Mouse (Mus musculus) small intestine, adult 2 months (tissue): ENCODE measurements around the gene Ppm1h. TPM values are rescaled to one million over a fixed set of nuclear protein-coding genes. Genes with fewer than 3 reads are reported as not detected.
A peak's percentile ranks its signal among the peaks of the same experiment; 100 is the strongest.

Experiments used
- H3K27ac ChIP-seq: fragments of 200-500 bp; 2 replicates; pipeline ENCODE4 v1.5.1; 2012; ENCODE audit warnings: low read depth, low read length, control low read depth, inconsistent platforms; ENCODE audit not compliant: insufficient read depth
- H3K27me3 ChIP-seq: fragments of 200-500 bp; 2 replicates; pipeline ENCODE4 v1.6.1; 2012; ENCODE audit warnings: mild to moderate bottlenecking, moderate library complexity, low read length, inconsistent platforms; ENCODE audit not compliant: control insufficient read depth, insufficient read depth
- H3K36me3 ChIP-seq: fragments of 200-500 bp; 2 replicates; pipeline ENCODE4 v1.6.1; 2012; ENCODE audit warnings: mild to moderate bottlenecking, low read length, control low read depth, inconsistent platforms; ENCODE audit not compliant: control insufficient read depth, insufficient read depth
- H3K4me1 ChIP-seq: fragments of 200-500 bp; 2 replicates; pipeline ENCODE4 v1.6.1; 2012; ENCODE audit warnings: low read length, inconsistent platforms, mixed read lengths; ENCODE audit not compliant: control insufficient read depth, insufficient read depth, insufficient read length
- H3K4me3 ChIP-seq: fragments of 200-500 bp; 2 replicates; pipeline ENCODE4 v1.5.1; 2012; ENCODE audit warnings: low read depth, mild to moderate bottlenecking, control low read depth, inconsistent platforms, low read length, moderate library complexity
- CTCF ChIP-seq: fragments of 200-500 bp; IDR thresholded peaks from 2 replicates; pipeline ENCODE4 v1.5.1; 2012; ENCODE audit warnings: low read depth, mild to moderate bottlenecking, control low read depth, inconsistent platforms, low read length, moderate library complexity, mixed read lengths; ENCODE audit not compliant: insufficient replicate concordance, insufficient read length; ENCODE audit errors: extremely low read depth
- POLR2A ChIP-seq: fragments of 200-500 bp; IDR thresholded peaks from 2 replicates; pipeline ENCODE4 v1.6.1; 2012; ENCODE audit warnings: low read depth, mild to moderate bottlenecking, control low read depth, inconsistent platforms, low read length, moderate library complexity
- WGBS: fragments of 180-500 bp; shearing (Covaris S2); methylation state at CpG from one replicate; pipeline ENCODE4 v1.1.7; 2018; 5-methylcytosine and 5-hydroxymethylcytosine counted together
- polyA plus RNA-seq: library from polyadenylated mRNA; depleted of rRNA; stranded (reverse); fragments of >200 nt; gene quantifications from 2 replicates; pipeline ENCODE4 v1.2.3, GENCODE M21; 2012

The Ppm1h gene
- polyA plus RNA-seq, 1 experiment = 14.7 TPM

DNA sequence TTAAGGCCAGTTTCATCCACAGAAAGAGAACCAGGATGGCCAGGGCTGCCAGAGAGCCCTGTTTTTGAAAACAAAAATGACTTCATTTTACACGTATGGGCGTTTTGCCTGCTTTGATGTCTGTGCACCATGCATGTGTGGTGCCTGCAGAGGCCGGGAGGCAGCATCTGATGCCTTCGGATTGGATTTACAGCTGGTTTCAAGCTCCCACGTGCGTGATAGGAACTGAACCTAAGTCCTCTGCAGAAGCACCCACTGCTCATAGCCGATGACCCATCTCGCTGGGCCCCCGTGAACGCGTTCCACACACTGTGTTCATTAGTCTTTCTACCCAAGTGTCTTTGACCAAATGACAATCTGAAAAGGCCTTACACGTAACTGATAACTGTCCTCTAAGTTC is 301.6 kb downstream of the Ppm1h start:
- WGBS = 95% methylated on average over 12 of the region's 12 CpGs
- TF ChIP-seq CTCF (no peak), POLR2A (no peak)
- H3K4me1 ChIP-seq = peaks cover 2% of the 10 kb centered on the region; the same call in 1 of the 2 replicates
- H3K36me3 ChIP-seq = no peaks in the 10 kb centered on the region
- no peak overlapping the region for H3K27ac ChIP-seq
- no peaks in the 10 kb centered on the region for H3K27me3 ChIP-seq
- no peak overlapping the region for H3K4me3 ChIP-seq

- H3K27ac ChIP-seq = no peak overlapping the region
These were observed 304.5 kb downstream of the Ppm1h start for GRCm38 (mm10) chr10:122982909-122983578.

GRCm38 (mm10) chr10:122983579-122984530 is 305.3 kb downstream of the Ppm1h start:
- TF ChIP-seq CTCF (no peak), POLR2A (no peak)
- Histone ChIP-seq H3K36me3 (no peaks in the 10 kb centered on the region), H3K4me3 (no peak overlapping the region), H3K27me3 (no peaks in the 10 kb centered on the region), H3K27ac (no peak overlapping the region), H3K4me1 (peaks cover 7% of the 10 kb centered on the region; the same call in 1 of the 2 replicates)
- 30% methylated on average over 10 of the region's 10 CpGs for WGBS

More at GRCm38 (mm10) chr10:122982909-122983578, 304.5 kb downstream of the Ppm1h start:
- Histone ChIP-seq H3K4me3 (no peak overlapping the region), H3K36me3 (no peaks in the 10 kb centered on the region), H3K4me1 (peaks cover 7% of the 10 kb centered on the region; the same call in 1 of the 2 replicates), H3K27me3 (no peaks in the 10 kb centered on the region)
- 51% methylated on average over 11 of the region's 11 CpGs for WGBS
- TF ChIP-seq CTCF = no peak
- no peak for TF ChIP-seq POLR2A

DNA sequence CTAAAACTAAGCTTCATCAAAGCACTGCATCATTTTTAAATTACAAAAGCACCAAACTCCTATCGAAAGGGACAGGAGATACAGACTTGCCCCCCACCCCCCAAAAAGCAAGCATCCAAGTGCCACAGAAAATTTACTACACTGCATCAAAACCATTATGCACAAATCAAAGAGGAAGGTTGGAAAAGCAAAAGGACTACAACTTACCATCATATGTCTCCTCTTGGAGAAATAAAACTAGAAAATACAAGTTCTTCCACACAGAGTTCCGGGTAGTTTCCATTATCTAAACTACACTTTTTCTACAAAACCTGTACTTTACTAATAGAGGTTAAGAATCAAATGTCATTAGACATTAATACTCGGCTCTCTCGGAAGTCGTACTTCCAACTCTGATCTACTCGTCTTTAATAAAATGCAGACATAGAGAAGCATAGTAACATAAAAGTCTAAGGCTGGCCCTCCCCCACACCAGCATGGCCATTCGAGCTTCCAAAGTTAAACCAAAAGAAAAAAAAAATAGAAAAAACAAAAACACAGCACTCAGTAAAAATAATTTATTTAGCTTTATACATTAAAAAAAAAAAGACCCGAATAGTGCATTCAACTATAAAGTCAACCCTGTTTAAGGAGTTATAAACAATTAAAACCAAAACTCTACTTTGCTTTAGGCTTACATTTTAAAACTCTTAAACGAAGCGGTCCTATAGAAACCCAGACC is 306.1 kb downstream of the Ppm1h start:
- peaks cover 7% of the 10 kb centered on the region; the same call in 1 of the 2 replicates for H3K4me1 ChIP-seq
- WGBS = 1% methylated on average over 10 of the region's 10 CpGs
- no peaks in the 10 kb centered on the region for H3K36me3 ChIP-seq
- TF ChIP-seq POLR2A (no peak), CTCF (no peak)
- H3K4me3 ChIP-seq = peak overlapping the region; percentile 89
- no peaks in the 10 kb centered on the region for H3K27me3 ChIP-seq
- H3K27ac ChIP-seq = peak overlapping the region; percentile 89

- TF ChIP-seq POLR2A (no peak), CTCF (no peak)
- H3K36me3 ChIP-seq = no peaks in the 10 kb centered on the region
- no peaks in the 10 kb centered on the region for H3K27me3 ChIP-seq
- H3K4me1 ChIP-seq = peaks cover 7% of the 10 kb centered on the region; the same call in 1 of the 2 replicates
- H3K4me3 ChIP-seq = peak overlapping the region; percentile 89
- WGBS = under 1% methylated on average over 37 of the region's 37 CpGs
- peak overlapping the region; percentile 89 for H3K27ac ChIP-seq
These were observed 306.6 kb downstream of the Ppm1h start for GRCm38 (mm10) chr10:122985252-122985514.

DNA sequence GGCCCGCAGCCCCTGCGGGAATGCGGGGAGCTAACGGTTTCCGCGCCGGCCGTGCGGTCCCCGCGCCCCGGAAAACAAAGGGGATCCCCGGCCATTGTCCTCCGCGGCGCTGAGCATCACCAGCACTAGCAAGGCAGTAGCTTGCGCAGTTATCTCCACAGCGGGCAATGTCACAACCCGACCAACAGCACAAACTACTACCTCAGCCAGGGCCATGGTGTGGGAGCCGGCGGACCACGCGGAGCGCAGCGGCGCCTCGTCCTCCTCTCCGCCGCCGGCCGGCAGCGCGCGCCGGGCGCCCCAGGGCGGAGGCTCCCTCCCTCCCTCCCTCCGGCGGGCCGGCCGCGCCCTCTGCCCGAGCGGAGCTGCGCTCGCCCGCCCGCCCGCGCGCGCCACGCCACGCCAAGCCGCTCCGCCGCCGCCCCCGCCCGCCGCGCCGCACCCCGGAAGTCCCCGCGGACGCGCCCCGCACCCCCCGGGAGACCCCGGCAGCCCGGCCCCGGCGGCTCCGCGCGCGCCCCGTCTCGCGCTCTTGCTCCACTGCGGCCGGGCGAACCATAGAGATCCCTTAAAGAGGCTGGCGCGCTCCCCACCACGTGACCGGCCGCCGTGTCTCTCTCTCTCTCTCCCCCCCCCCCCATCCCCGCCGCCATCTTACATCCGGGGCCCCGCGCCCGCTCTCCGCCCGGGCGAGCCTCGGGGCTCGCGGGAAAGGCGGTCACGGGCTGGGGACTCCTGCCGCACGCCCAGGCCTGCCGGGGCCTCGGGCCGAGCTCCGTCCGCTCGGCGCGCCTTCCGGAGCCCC is 307.2 kb downstream of the Ppm1h start:
- Histone ChIP-seq H3K4me1 (peaks cover 7% of the 10 kb centered on the region; the same call in 1 of the 2 replicates), H3K4me3 (peak overlapping the region; percentile 89), H3K27ac (peak overlapping the region; percentile 93), H3K27me3 (no peaks in the 10 kb centered on the region), H3K36me3 (peaks cover 2% of the 10 kb centered on the region; the same call in 1 of the 2 replicates)
- WGBS = 2% methylated on average over 76 of the region's 115 CpGs
- peak; percentile 68 for TF ChIP-seq POLR2A
- TF ChIP-seq CTCF = no peak
